Mouse (Mus musculus): ENCODE measurements around the gene Sars2. TPM values are rescaled to one million over a fixed set of nuclear protein-coding genes. Genes with fewer than 3 reads are reported as not detected.
"Not testable (repeated sequence)": the region's sequence is repeated elsewhere in the genome, so short reads cannot be mapped to it uniquely, and the experiment has no call there.

Sars2 gene
- polyA plus RNA-seq (2015; fragmentation: Nextera tagmentation; extraction: Ambion mirVana): 26.7 and 30.4 TPM in 2 replicates

- Histone ChIP-seq H3K4me2 (replicated peaks) (peak within 1 kb of the TSS; percentile 94), H3K36me3 (peaks cover 58% of the 10 kb centered on the region), H3K9me3 (no peaks in the 10 kb centered on the region), H3K4me1 (peaks cover 13% of the 10 kb centered on the region), H3K9ac (peak within 1 kb of the TSS; percentile 90), H3K4me3 (peak within 1 kb of the TSS; percentile 57), H3K27ac (peak within 1 kb of the TSS; percentile 87), H3K27me3 (no peaks in the 10 kb centered on the region)
- peak; percentile 99 for ATAC-seq (ENCODE audit: low FRiP score, low read depth)
- under 1% methylated on average over 39 of the region's 39 CpGs for WGBS
Observed at GRCm38 (mm10) chr7:28741709-28742438, at the start of gene Sars2, which contains the start of gene Mrps12. Gene Sars2, plus strand, starts transcription at chr7:28741992. Gene Mrps12, minus strand, starts transcription at chr7:28741820.

DNA sequence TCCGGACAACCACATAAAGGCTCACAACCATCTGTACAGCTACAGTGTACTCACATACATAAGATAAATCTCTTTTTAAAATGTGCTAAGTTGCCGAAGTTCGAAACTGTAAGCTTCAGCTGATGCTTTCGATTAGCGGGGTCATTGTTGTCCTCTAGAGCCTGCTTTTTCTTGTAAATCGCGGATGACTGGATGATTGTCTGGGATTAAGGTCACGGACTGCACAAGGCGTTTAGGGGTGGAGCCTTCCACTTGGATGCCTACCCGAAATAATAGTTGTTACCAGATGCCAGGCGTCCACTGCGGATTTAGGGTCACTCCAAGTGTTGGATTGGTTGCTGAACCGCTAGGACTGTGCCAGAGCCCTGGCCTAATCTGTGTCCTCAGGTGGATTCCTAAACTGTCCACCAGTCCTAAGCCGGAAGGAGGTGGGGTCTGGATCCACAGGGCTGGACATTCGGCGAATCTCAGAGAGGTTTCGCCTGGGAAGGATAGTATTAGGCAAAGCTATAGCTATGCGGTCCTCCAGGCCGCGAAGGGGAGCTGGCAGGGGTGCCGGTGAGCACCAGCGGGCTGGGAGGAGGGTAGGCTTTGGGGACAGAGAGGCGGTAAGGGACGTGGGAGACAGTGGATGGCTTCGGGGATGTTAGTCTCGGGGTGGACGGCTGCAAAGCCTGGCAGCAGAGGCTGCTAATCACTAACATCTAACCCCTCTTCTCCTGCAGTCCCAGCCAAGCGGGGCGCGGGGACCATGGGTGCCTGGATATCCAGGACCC, 49.1 kb upstream of the Sars2 start, which contains the start of gene Fbxo27:
Gene Fbxo27 (plus strand): TSS at position 305 of the 776 bp plus-strand sequence.
- peak; percentile 45 for ATAC-seq (ENCODE audit: low FRiP score, low read depth)
- peaks cover 10% of the 10 kb centered on the region for H3K27me3 ChIP-seq
- 34% methylated on average over 30 of the region's 30 CpGs for WGBS
- peaks cover 20% of the 10 kb centered on the region for H3K4me1 ChIP-seq
- peaks cover 4% of the 10 kb centered on the region; the same call in 1 of the 2 replicates for H3K9me3 ChIP-seq
- peak within 1 kb of the TSS; percentile 73 for H3K9ac ChIP-seq
- H3K4me3 ChIP-seq: peak within 1 kb of the TSS; percentile 61
- H3K36me3 ChIP-seq: no peaks in the 10 kb centered on the region
- no peak within 1 kb of the TSS for H3K27ac ChIP-seq
- H3K4me2 ChIP-seq (replicated peaks): peak within 1 kb of the TSS; percentile 91

DNA sequence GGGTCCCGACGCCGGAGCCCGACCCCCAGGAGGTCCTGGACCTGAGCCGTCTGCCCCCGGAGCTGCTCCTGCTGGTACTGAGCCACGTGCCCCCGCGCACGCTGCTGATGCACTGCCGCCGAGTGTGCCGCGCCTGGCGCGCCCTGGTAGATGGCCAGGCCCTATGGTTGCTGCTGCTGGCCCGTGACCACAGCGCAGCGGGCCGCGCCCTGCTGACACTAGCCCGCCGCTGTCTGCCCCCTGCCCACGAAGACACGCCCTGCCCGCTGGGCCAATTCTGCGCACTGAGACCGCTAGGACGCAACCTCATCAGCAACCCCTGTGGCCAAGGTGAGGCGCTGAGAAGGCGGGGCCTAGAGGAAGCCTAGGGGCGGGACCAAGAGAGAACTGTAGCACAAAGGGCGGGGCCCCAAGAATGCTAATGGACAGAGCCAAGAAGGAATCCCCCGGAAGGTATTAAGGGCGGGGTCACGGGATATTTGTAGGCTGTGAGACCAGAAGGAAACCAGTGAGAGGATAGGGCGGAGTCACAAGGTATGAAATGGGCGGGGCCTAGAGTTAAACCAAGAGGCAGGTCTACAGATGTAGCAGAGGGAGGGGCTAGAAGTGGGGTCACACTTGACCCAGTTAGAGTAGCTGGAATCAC, 48.3 kb upstream of the Sars2 start:
- 2% methylated on average over 38 of the region's 38 CpGs for WGBS
- Histone ChIP-seq H3K9me3 (peaks cover 4% of the 10 kb centered on the region; the same call in 1 of the 2 replicates), H3K4me1 (peaks cover 20% of the 10 kb centered on the region), H3K27me3 (peaks cover 10% of the 10 kb centered on the region), H3K9ac (peak overlapping the region; percentile 73), H3K27ac (no peak overlapping the region), H3K4me2 (replicated peaks) (peak overlapping the region; percentile 91), H3K36me3 (no peaks in the 10 kb centered on the region), H3K4me3 (peak overlapping the region; percentile 61)
- ATAC-seq (ENCODE audit: low FRiP score, low read depth): peak; percentile 75

GRCm38 (mm10) chr7:28694423-28694822, 47.4 kb upstream of the Sars2 start:
- peaks cover 4% of the 10 kb centered on the region; the same call in 1 of the 2 replicates for H3K9me3 ChIP-seq
- no peak overlapping the region for H3K27ac ChIP-seq
- H3K27me3 ChIP-seq: peaks cover 10% of the 10 kb centered on the region
- H3K4me2 ChIP-seq (replicated peaks): peak overlapping the region; percentile 91
- 4% methylated on average over 14 of the region's 14 CpGs for WGBS
- H3K4me3 ChIP-seq: peak overlapping the region; percentile 61; the same call in 1 of the 2 replicates
- no peak for ATAC-seq (ENCODE audit: low FRiP score, low read depth)
- peaks cover 20% of the 10 kb centered on the region for H3K4me1 ChIP-seq
- H3K9ac ChIP-seq: peak overlapping the region; percentile 13; the same call in 1 of the 2 replicates
- no peaks in the 10 kb centered on the region for H3K36me3 ChIP-seq

- peaks cover 20% of the 10 kb centered on the region for H3K4me1 ChIP-seq
- peak overlapping the region; percentile 91 for H3K4me2 ChIP-seq (replicated peaks)
- H3K9ac ChIP-seq: no peak overlapping the region
- 52% methylated on average over 8 of the region's 8 CpGs for WGBS
- peaks cover 2% of the 10 kb centered on the region; the same call in 1 of the 2 replicates for H3K36me3 ChIP-seq
- no peak overlapping the region for H3K27ac ChIP-seq
- no peak overlapping the region for H3K4me3 ChIP-seq
- peaks cover 10% of the 10 kb centered on the region for H3K27me3 ChIP-seq
- no peak for ATAC-seq (ENCODE audit: low FRiP score, low read depth)
- peaks cover 6% of the 10 kb centered on the region for H3K9me3 ChIP-seq
Observed at GRCm38 (mm10) chr7:28694966-28695511, 46.8 kb upstream of the Sars2 start.

GRCm38 (mm10) chr7:28697277-28697676, 44.5 kb upstream of the Sars2 start:
- no peak overlapping the region for H3K4me2 ChIP-seq (replicated peaks)
- H3K4me3 ChIP-seq: no peak overlapping the region
- no peak for ATAC-seq (ENCODE audit: low FRiP score, low read depth)
- H3K27me3 ChIP-seq: peaks cover 10% of the 10 kb centered on the region
- peaks cover 20% of the 10 kb centered on the region for H3K4me1 ChIP-seq
- 93% methylated on average over 11 of the region's 11 CpGs for WGBS
- no peak overlapping the region for H3K9ac ChIP-seq
- H3K27ac ChIP-seq: no peak overlapping the region
- H3K9me3 ChIP-seq: peaks cover 9% of the 10 kb centered on the region
- peaks cover 6% of the 10 kb centered on the region; the same call in 1 of the 2 replicates for H3K36me3 ChIP-seq

DNA sequence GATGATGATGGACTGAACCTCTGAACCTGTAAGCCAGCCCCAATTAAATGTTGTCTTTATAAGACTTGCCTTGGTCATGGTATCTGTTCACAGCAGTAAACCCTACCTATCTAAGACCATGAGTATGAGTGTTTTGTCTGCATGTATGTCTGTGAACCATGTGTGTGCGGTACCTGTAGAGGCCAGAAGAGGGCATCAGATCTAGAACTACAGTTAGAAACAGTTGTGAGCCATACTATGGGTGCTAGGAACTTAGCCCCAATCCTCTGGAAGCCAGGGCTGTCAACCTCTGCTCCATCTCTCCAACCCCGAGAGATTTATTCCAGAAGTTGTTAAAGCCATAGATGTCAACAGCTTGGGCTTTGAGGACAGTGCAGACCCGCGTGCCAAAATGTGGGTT, 41.5 kb upstream of the Sars2 start:
- peaks cover 6% of the 10 kb centered on the region; the same call in 1 of the 2 replicates for H3K36me3 ChIP-seq
- no peak overlapping the region for H3K4me3 ChIP-seq
- H3K27me3 ChIP-seq: no peaks in the 10 kb centered on the region
- no peaks in the 10 kb centered on the region for H3K4me1 ChIP-seq
- H3K4me2 ChIP-seq (replicated peaks): no peak overlapping the region
- peaks cover 13% of the 10 kb centered on the region for H3K9me3 ChIP-seq
- no peak for ATAC-seq (ENCODE audit: low FRiP score, low read depth)
- no peak overlapping the region for H3K9ac ChIP-seq
- H3K27ac ChIP-seq: no peak overlapping the region
- WGBS: 93% methylated on average over 4 of the region's 4 CpGs

DNA sequence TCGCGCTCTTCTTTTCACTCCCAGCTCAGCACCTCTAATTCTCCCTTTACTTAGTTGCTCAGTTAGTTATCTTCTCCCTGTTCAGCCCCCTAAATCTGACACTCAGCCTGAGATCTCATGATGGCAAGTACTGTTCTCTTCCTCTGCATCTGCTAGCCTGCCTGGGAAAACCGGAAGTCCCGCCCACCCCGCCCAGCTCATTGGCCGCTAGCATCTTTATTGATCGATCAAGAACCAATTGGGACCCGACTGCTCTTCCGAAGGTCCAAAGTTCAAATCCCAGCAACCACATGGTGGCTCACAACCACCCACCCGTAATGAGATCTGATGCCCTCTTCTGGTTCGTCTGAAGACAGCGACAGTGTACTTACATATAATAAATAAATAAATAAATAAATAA, 40.5 kb upstream of the Sars2 start:
- WGBS: 93% methylated on average over 12 of the region's 12 CpGs

DNA sequence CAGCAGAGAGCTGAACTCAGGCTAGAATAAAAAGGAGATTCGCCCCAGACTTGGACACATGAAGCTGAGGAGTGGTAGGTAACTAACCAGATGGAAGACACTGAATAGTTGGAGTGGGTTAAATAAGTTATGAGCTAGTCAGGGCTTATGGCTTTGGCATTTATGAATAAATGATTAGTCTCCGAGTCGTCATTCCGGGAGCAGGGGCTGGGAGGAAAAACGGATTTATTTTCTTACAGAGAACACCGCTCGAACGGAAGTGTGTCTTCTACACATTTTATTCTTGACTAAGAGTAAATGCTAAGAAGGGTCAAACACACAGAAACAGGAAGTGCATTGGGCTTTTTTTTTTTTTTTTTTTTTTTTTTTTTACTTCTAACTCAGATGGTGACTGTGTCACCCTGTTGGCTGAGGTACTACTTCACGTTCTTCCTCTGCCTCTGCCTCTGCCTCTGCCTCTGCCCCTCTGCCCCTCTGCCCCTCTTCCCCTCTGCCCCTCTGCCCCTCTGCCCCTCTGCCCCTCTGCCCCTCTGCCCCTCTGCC, 39.1 kb upstream of the Sars2 start:
- ATAC-seq (ENCODE audit: low FRiP score, low read depth): no peak
- H3K27ac ChIP-seq: no peak overlapping the region
- H3K9me3 ChIP-seq: peaks cover 13% of the 10 kb centered on the region
- H3K4me1 ChIP-seq: no peaks in the 10 kb centered on the region
- no peak overlapping the region for H3K4me3 ChIP-seq
- H3K27me3 ChIP-seq: no peaks in the 10 kb centered on the region
- H3K9ac ChIP-seq: no peak overlapping the region
- 72% methylated on average over 9 of the region's 9 CpGs for WGBS
- no peak overlapping the region for H3K4me2 ChIP-seq (replicated peaks)
- H3K36me3 ChIP-seq: peaks cover 6% of the 10 kb centered on the region; the same call in 1 of the 2 replicates

More for the DNA sequence above, 40.5 kb upstream of the Sars2 start:
- H3K9me3 ChIP-seq: peaks cover 13% of the 10 kb centered on the region
- H3K4me3 ChIP-seq; H3K4me1 ChIP-seq; H3K27ac ChIP-seq; H3K4me2 ChIP-seq (replicated peaks); H3K9ac ChIP-seq; H3K36me3 ChIP-seq; ATAC-seq (ENCODE audit: low FRiP score, low read depth); H3K27me3 ChIP-seq: not testable (repeated sequence)

- Histone ChIP-seq H3K9ac (no peak overlapping the region), H3K4me2 (replicated peaks) (no peak overlapping the region), H3K36me3 (no peaks in the 10 kb centered on the region), H3K4me3 (no peak overlapping the region), H3K9me3 (0 out of 2 replicates have a peak, but pooled peaks cover 3% of the 10 kb centered on the region), H3K4me1 (peaks cover 1% of the 10 kb centered on the region; the same call in 1 of the 2 replicates), H3K27ac (no peak overlapping the region), H3K27me3 (no peaks in the 10 kb centered on the region)
- no peak for ATAC-seq (ENCODE audit: low FRiP score, low read depth)
Observed at GRCm38 (mm10) chr7:28709454-28709853, 32.3 kb upstream of the Sars2 start.

DNA sequence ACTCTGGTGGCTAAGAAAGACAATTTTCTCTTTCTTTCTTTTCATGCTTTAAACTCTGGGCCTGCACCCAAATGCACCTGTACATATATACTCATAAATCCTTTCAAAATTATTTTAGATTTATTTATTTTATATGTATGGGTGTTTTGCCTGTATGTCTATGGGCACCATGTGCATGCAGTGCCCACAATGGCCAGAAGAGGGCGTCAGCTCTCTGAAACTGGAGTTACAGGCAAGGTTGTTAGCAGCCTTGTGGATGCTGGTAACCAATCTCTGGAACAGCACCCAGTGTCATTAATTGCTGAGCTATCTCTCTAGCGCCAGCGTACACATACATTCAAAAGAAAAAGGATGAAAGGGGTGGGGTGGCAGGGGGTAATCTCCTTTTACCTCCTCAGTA, 30.8 kb upstream of the Sars2 start:
- Histone ChIP-seq H3K9ac (no peak overlapping the region), H3K4me2 (replicated peaks) (no peak overlapping the region), H3K4me3 (no peak overlapping the region), H3K36me3 (no peaks in the 10 kb centered on the region), H3K27ac (no peak overlapping the region), H3K27me3 (no peaks in the 10 kb centered on the region), H3K4me1 (peaks cover 5% of the 10 kb centered on the region; the same call in 1 of the 2 replicates), H3K9me3 (no peaks in the 10 kb centered on the region)
- no peak for ATAC-seq (ENCODE audit: low FRiP score, low read depth)
- 68% methylated on average over 3 of the region's 3 CpGs for WGBS
